Mouse (Mus musculus) erythroblast, embryonic 14.5 days (primary cell): ENCODE results near the gene Col4a4.

Source experiments
- GATA1 ChIP-seq: IDR thresholded peaks from 2 replicates; pipeline ENCODE4 v1.6.1; 2012; ENCODE audit warnings: low read length, inconsistent platforms, mixed read lengths
- TAL1 ChIP-seq: IDR thresholded peaks from 3 replicates; pipeline ENCODE4 v1.6.1; 2012; ENCODE audit warnings: low read length, inconsistent platforms, mixed read lengths

- TF ChIP-seq GATA1 (no peak), TAL1 (no peak)
Observed at GRCm38 (mm10) chr1:82575681-82576080, 11.0 kb downstream of the Col4a4 start.
